In genomic region chr8:44817532-44818157, GRCm38 (mm10) we compare ENCODE assay signal across 16 mouse cellular contexts.
DNase-seq lines count a peak whose midpoint lies in the region; ATAC-seq lines count a peak whose summit lies in the region.
"Had no signal": no experiment of that assay in that cellular context is flagged by ENCODE, and none has a peak within 500 bp of the region (broad histone marks: within the 10 kb centered on the region; RNA-seq: fewer than 3 reads in every experiment).

No protein-coding gene starts in this region.

- no peak overlapping the region for H3K4me2 ChIP-seq in heart, embryonic 12.5 days
- H3K4me2 ChIP-seq in midbrain, embryonic 16.5 days (ENCODE audit: low read length): no peak overlapping the region
- no peak overlapping the region for H3K4me2 ChIP-seq in midbrain, embryonic 15.5 days
- H3K4me2 ChIP-seq in hindbrain, embryonic 14.5 days (replicated peaks): no peak overlapping the region
- H3K4me2 ChIP-seq in stomach, embryonic 16.5 days (ENCODE audit: low read depth, low read length): no peak overlapping the region
- H3K4me2 ChIP-seq: liver, embryonic 12.5 days; midbrain, embryonic 12.5 days had no signal

- H3K9me3 ChIP-seq in heart, embryonic 12.5 days (replicated peaks): 0 out of 2 replicates have a peak, but pooled peaks cover 6% of the 10 kb centered on the region
- H3K9me3 ChIP-seq in midbrain, embryonic 16.5 days (replicated peaks; ENCODE audit: control insufficient read depth, low read length, poor library complexity, severe bottlenecking): peaks cover 2% of the 10 kb centered on the region; the same call in 1 of the 2 replicates
- H3K9me3 ChIP-seq in midbrain, embryonic 15.5 days: no peaks in the 10 kb centered on the region
- H3K9me3 ChIP-seq in hindbrain, embryonic 14.5 days (ENCODE audit: control insufficient read depth, low read length): no peaks in the 10 kb centered on the region
- H3K9me3 ChIP-seq in stomach, embryonic 16.5 days (replicated peaks; ENCODE audit: control insufficient read depth, low read length): peaks cover 3% of the 10 kb centered on the region; the same call in 1 of the 2 replicates
- H3K9me3 ChIP-seq: heart, embryonic 10.5 days; liver, embryonic 12.5 days; midbrain, embryonic 12.5 days had no signal

- no peaks in the 10 kb centered on the region for H3K36me3 ChIP-seq in heart, embryonic 12.5 days
- H3K36me3 ChIP-seq in midbrain, embryonic 16.5 days (ENCODE audit: control insufficient read depth, insufficient read depth, low read length): no peaks in the 10 kb centered on the region
- H3K36me3 ChIP-seq in midbrain, embryonic 15.5 days (replicated peaks): no peaks in the 10 kb centered on the region
- no peaks in the 10 kb centered on the region for H3K36me3 ChIP-seq in hindbrain, embryonic 14.5 days (replicated peaks; ENCODE audit: control insufficient read depth, insufficient read depth)
- no peaks in the 10 kb centered on the region for H3K36me3 ChIP-seq in stomach, embryonic 16.5 days (ENCODE audit: control insufficient read depth, insufficient read depth, low read length)
- H3K36me3 ChIP-seq: G1E; heart, embryonic 10.5 days; liver, embryonic 12.5 days; midbrain, embryonic 12.5 days had no signal

- no peaks in the 10 kb centered on the region for H3K27me3 ChIP-seq in heart, embryonic 12.5 days (replicated peaks)
- H3K27me3 ChIP-seq in midbrain, embryonic 16.5 days (ENCODE audit: control insufficient read depth, insufficient read depth, low read depth, low read length): no peaks in the 10 kb centered on the region; the same call in 1 of the 2 replicates
- no peaks in the 10 kb centered on the region for H3K27me3 ChIP-seq in midbrain, embryonic 15.5 days (replicated peaks)
- no peaks in the 10 kb centered on the region for H3K27me3 ChIP-seq in hindbrain, embryonic 14.5 days (ENCODE audit: control insufficient read depth, insufficient read depth, low read length)
- no peaks in the 10 kb centered on the region for H3K27me3 ChIP-seq in stomach, embryonic 16.5 days (ENCODE audit: control insufficient read depth, insufficient read depth, low read length)
- H3K27me3 ChIP-seq: liver, embryonic 12.5 days; midbrain, embryonic 12.5 days had no signal

- H3K27ac ChIP-seq in heart, embryonic 12.5 days (ENCODE audit: poor library complexity, severe bottlenecking): no peak overlapping the region
- no peak overlapping the region for H3K27ac ChIP-seq in midbrain, embryonic 16.5 days (ENCODE audit: low read length)
- no peak overlapping the region for H3K27ac ChIP-seq in midbrain, embryonic 15.5 days
- no peak overlapping the region for H3K27ac ChIP-seq in hindbrain, embryonic 14.5 days
- no peak overlapping the region for H3K27ac ChIP-seq in stomach, embryonic 16.5 days (ENCODE audit: low read length)
- H3K27ac ChIP-seq: heart, embryonic 10.5 days; liver, embryonic 12.5 days; midbrain, embryonic 12.5 days had no signal

- peak; percentile 6 for DNase-seq in heart, postnatal 4 days
- no peak for DNase-seq in hindbrain, embryonic 14.5 days (ENCODE audit: low spot score)
- DNase-seq in urinary bladder, adult 18-20 months (ENCODE audit: low spot score in 2 of 2): no peak
- no peak for DNase-seq in T-cell, adult 2 months (ENCODE audit: low spot score)
- DNase-seq: layer of hippocampus, adult 9-11 months; right cerebral cortex, postnatal 4 days had no signal

- ATAC-seq in heart, embryonic 12.5 days (ENCODE audit: insufficient number of reproducible peaks, low FRiP score): no peak
- 0 out of 2 replicates have a peak, but pooled peaks have one; percentile 21 for ATAC-seq in midbrain, embryonic 16.5 days
- no peak for ATAC-seq in midbrain, embryonic 15.5 days (replicated peaks)
- ATAC-seq in hindbrain, embryonic 14.5 days (ENCODE audit: low FRiP score): peak; percentile 34; the same call in 1 of the 2 replicates
- peak; percentile 87; the same call in 1 of the 2 replicates for ATAC-seq in stomach, embryonic 16.5 days (ENCODE audit: insufficient read depth, low FRiP score)
- ATAC-seq: inflammation-experienced regulatory T-cells, adult 6 months; liver, embryonic 12.5 days had no signal

- H3K4me1 ChIP-seq in heart, embryonic 12.5 days (replicated peaks): no peaks in the 10 kb centered on the region
- no peaks in the 10 kb centered on the region for H3K4me1 ChIP-seq in midbrain, embryonic 16.5 days (ENCODE audit: control insufficient read depth, insufficient read depth, low read length)
- H3K4me1 ChIP-seq in midbrain, embryonic 15.5 days: no peaks in the 10 kb centered on the region
- H3K4me1 ChIP-seq in hindbrain, embryonic 14.5 days (replicated peaks; ENCODE audit: control insufficient read depth, insufficient read depth, low read length): no peaks in the 10 kb centered on the region
- H3K4me1 ChIP-seq in stomach, embryonic 16.5 days (ENCODE audit: control insufficient read depth, insufficient read depth, low read length): no peaks in the 10 kb centered on the region
- H3K4me1 ChIP-seq: heart, embryonic 10.5 days; liver, embryonic 12.5 days; midbrain, embryonic 12.5 days had no signal

- 71% methylated on average over 13 of the region's 13 CpGs for WGBS in heart, embryonic 12.5 days
- WGBS in midbrain, embryonic 16.5 days: 84% methylated on average over 13 of the region's 13 CpGs
- 75% methylated on average over 13 of the region's 13 CpGs for WGBS in midbrain, embryonic 15.5 days
- WGBS in hindbrain, embryonic 14.5 days: 66% methylated on average over 13 of the region's 13 CpGs
- 49% methylated on average over 13 of the region's 13 CpGs for WGBS in stomach, embryonic 16.5 days

- no peak overlapping the region for H3K4me3 ChIP-seq in heart, embryonic 12.5 days
- no peak overlapping the region for H3K4me3 ChIP-seq in midbrain, embryonic 16.5 days (ENCODE audit: low read depth, low read length)
- no peak overlapping the region for H3K4me3 ChIP-seq in midbrain, embryonic 15.5 days
- no peak overlapping the region for H3K4me3 ChIP-seq in hindbrain, embryonic 14.5 days (replicated peaks; ENCODE audit: low read length)
- H3K4me3 ChIP-seq in stomach, embryonic 16.5 days (replicated peaks; ENCODE audit: low read length): no peak overlapping the region
- H3K4me3 ChIP-seq: erythroblast, embryonic 14.5 days; heart, embryonic 10.5 days; liver, embryonic 12.5 days; midbrain, embryonic 12.5 days had no signal

- no peak overlapping the region for H3K9ac ChIP-seq in heart, embryonic 12.5 days
- no peak overlapping the region for H3K9ac ChIP-seq in midbrain, embryonic 16.5 days (ENCODE audit: low read depth, low read length)
- no peak overlapping the region for H3K9ac ChIP-seq in midbrain, embryonic 15.5 days
- H3K9ac ChIP-seq in hindbrain, embryonic 14.5 days: no peak overlapping the region
- H3K9ac ChIP-seq in stomach, embryonic 16.5 days (ENCODE audit: low read length): no peak overlapping the region
- H3K9ac ChIP-seq: liver, embryonic 12.5 days; midbrain, embryonic 12.5 days had no signal

Comparison
In these comparisons a context has a peak if more than half of its experiments do, and no peak if none do; other contexts are left out.
1. ATAC-seq: peak in midbrain, embryonic 16.5 days (single experiment), hindbrain, embryonic 14.5 days (single experiment) and stomach, embryonic 16.5 days (single experiment); none in heart, embryonic 12.5 days (single experiment) and midbrain, embryonic 15.5 days (single experiment).